Mouse (Mus musculus) macrophage (primary cell): Measurements from ENCODE around the gene Angptl4. TPM values are rescaled to one million over a fixed set of nuclear protein-coding genes. Genes with fewer than 3 reads are reported as not detected.

Experiments used
- H3K27ac ChIP-seq: fragments of 350-480 bp; formaldehyde crosslinking; 2 replicates; pipeline ENCODE4 v1.9.0; 2021
- H3K36me3 ChIP-seq: fragments of 350-480 bp; formaldehyde crosslinking; 2 replicates; pipeline ENCODE4 v1.9.0; 2021; ENCODE audit errors: inconsistent target
- H3K4me3 ChIP-seq: fragments of 350-480 bp; formaldehyde crosslinking; 2 replicates; pipeline ENCODE4 v1.9.0; 2021; ENCODE audit errors: inconsistent target
- H3K79me2 ChIP-seq: fragments of 350-480 bp; formaldehyde crosslinking; 2 replicates; pipeline ENCODE4 v1.9.0; 2021; ENCODE audit errors: inconsistent target
- WGBS: methylation state at CpG from one replicate; pipeline ENCODE4 v1.1.7; 2026; ENCODE audit warnings: inconsistent platforms; ENCODE audit not compliant: missing documents; 5-methylcytosine and 5-hydroxymethylcytosine counted together
- polyA plus RNA-seq: library from polyadenylated mRNA; stranded (reverse); fragments of 250-400 nt; gene quantifications from 3 replicates; pipeline ENCODE4 v1.2.4, GENCODE M21; 2018; ENCODE audit warnings: inconsistent platforms

Gene Angptl4
- polyA plus RNA-seq, 1 experiment from 2014 or later = 23.0 TPM

GRCm38 (mm10) chr17:33812990-33813389, 31.4 kb upstream of the Angptl4 start:
- Histone ChIP-seq H3K4me3 (no peak overlapping the region), H3K79me2 (no peaks in the 10 kb centered on the region), H3K36me3 (no peaks in the 10 kb centered on the region), H3K27ac (no peak overlapping the region)
- WGBS = 55% methylated on average over 4 of the region's 4 CpGs

DNA sequence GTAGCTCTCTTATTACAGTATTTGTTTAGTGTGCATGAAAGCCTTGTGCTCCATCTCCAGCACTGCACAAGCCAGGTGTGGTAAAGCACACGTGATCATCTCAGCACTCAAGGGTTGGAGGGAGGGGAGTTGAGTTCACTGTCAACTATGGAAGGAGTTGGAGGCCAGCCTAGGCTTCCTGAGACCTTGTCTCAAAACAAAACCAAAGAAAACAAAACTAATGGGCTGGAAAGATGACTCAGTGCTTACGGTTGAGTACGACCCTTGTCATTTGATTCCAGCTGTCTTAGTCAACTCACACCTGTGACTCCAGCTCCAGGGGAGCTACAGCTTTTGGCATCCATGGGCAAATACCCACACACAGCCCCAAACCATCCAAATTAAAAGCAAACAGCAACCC, 30.8 kb upstream of the Angptl4 start:
- Histone ChIP-seq H3K27ac (no peak overlapping the region), H3K36me3 (no peaks in the 10 kb centered on the region), H3K79me2 (no peaks in the 10 kb centered on the region), H3K4me3 (no peak overlapping the region)
- WGBS = 45% methylated on average over 3 of the region's 3 CpGs

DNA sequence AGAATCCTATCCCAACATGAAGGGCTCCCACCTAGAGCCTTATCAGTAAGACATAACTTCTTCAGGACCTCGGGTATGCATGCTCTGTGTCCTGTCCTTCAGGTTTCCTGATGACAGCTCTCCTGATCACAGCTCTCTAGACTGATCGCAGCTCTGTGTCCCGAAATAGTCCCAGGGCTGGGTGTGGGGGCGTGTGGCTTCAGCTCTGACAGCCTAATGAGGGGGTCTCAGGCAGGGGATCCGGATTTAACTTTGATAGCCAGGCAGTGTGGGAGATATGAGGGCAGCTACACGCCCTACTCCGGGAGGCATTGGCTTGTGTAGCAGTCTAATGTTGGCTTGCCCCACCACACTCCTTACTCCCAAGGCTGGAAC, 29.5 kb upstream of the Angptl4 start:
- Histone ChIP-seq H3K4me3 (peak overlapping the region; percentile 50; the same call in 1 of the 2 replicates), H3K36me3 (no peaks in the 10 kb centered on the region), H3K79me2 (no peaks in the 10 kb centered on the region), H3K27ac (no peak overlapping the region)
- WGBS = 42% methylated on average over 7 of the region's 7 CpGs

DNA sequence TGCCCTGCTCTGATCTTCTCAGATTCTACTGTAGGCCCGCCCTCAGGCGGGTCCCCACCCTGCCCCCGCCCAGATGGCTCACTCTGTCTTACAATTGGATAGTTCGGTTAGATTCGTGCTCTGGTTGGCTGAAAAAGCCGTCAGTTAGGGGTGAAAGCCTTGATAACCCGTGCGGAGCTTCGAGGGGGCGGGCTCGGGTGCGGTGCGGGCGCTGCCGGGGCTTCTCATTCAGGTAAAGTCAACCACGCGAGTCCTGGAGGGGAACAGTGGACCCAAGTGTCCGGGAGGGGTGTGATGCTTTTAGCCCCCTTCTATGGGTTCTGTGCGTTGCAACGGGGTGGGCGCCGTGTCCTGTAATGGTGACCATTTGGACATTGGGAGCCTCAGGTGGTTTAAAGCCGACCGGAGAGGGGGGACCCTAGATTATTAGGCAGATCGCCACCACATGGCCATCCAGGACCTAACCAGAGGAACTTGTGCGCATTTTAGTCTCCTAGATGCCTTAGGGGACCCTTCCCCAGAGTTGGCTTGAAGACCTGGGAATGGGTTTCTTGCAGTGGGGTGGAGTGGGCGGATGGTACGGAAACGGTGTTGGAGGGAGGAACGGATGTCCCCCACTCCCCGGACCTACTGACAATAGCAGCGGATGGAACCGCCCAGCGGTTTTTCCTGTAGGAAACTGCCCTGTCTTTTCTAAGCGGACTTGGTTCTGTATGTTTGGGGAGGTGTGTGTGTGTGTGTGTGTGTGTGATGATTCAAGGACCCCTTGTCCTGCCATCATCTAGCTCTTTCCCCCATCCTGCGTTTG, 28.9 kb upstream of the Angptl4 start, which contains the start of gene Kank3:
Kank3 (plus strand) TSS at position 186 of the 808 bp plus-strand sequence.
- H3K79me2 ChIP-seq = no peaks in the 10 kb centered on the region
- H3K36me3 ChIP-seq = no peaks in the 10 kb centered on the region
- whole genome bisulfite sequencing = 3% methylated on average over 35 of the region's 36 CpGs
- H3K27ac ChIP-seq = no peak within 1 kb of the TSS
- peak within 1 kb of the TSS; percentile 50 for H3K4me3 ChIP-seq

DNA sequence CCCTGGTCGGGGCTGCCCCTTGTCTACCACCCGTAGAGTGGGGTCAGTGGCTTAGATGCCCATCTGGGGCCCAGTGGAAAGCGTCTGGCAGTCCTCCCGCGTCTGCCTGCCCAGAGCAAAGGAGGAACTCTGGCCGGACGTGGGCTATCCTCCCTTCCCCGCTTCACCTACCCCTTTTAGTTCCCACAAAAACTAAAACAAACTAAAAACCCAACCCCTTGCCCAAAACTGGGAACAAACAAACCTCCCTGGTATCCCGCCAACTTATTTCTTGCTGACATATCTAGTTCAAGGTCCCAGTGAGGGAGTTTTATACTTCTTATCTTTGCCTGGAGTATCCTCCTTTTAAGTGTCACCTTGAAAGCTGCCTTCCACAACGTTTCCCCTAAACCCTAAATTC, 26.6 kb upstream of the Angptl4 start:
- 11% methylated on average over 10 of the region's 10 CpGs for WGBS
- Histone ChIP-seq H3K27ac (no peak overlapping the region), H3K36me3 (no peaks in the 10 kb centered on the region), H3K4me3 (no peak overlapping the region), H3K79me2 (no peaks in the 10 kb centered on the region)

GRCm38 (mm10) chr17:33807181-33807888, 25.7 kb upstream of the Angptl4 start:
- Histone ChIP-seq H3K79me2 (no peaks in the 10 kb centered on the region), H3K27ac (no peak overlapping the region), H3K36me3 (no peaks in the 10 kb centered on the region), H3K4me3 (no peak overlapping the region)
- WGBS = 82% methylated on average over 8 of the region's 9 CpGs

GRCm38 (mm10) chr17:33804745-33805144, 23.1 kb upstream of the Angptl4 start:
- no peak overlapping the region for H3K4me3 ChIP-seq
- H3K36me3 ChIP-seq = no peaks in the 10 kb centered on the region
- H3K79me2 ChIP-seq = no peaks in the 10 kb centered on the region
- no peak overlapping the region for H3K27ac ChIP-seq
- 100% methylated on average over 1 of the region's 1 CpGs for WGBS

- Histone ChIP-seq H3K4me3 (no peak overlapping the region), H3K36me3 (no peaks in the 10 kb centered on the region), H3K27ac (no peak overlapping the region), H3K79me2 (no peaks in the 10 kb centered on the region)
- WGBS = 73% methylated on average over 4 of the region's 4 CpGs
Observed at GRCm38 (mm10) chr17:33804205-33804604, 22.6 kb upstream of the Angptl4 start.

DNA sequence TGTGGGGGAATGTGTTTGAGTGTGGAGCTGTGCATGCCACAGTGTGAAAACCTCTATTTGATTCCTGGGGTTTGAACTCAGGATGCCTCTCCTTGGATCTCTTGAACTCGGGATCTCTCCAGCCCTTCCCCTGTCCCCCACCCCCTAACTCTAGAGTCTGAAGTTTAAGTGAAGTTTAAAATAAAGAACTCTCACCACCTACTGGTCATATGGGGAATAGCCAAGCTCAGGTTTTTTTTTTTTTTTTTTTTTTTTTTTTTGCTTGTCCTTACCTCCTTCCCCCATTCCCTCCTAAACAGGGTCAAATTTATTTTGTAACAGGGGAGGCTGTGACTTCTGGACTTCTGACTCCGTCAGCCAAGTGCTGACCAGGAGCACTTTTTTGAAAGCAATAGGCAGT, 20.6 kb upstream of the Angptl4 start:
- WGBS = 0% methylated on average over 2 of the region's 2 CpGs

DNA sequence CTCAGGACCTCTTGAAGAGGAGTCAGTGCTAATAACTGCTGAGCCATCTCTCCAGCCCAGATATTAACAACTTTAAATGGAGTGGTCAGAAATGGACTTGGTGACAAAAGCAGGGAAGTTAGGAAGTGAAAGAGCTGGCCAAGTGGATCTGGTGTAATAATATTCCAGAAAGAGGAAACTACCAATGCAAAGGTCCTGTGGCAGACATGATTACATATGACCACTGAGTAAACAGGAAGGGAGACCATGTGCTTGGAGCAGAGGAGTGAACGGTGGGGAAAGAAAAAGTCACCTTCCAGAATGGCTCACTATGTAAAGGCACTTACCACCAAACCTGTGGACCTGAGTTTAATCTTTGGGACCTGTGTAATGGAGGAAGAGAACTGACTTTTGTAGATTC, 17.6 kb upstream of the Angptl4 start:
- Histone ChIP-seq H3K4me3 (no peak overlapping the region), H3K36me3 (no peaks in the 10 kb centered on the region), H3K79me2 (no peaks in the 10 kb centered on the region), H3K27ac (no peak overlapping the region)
- 0% methylated on average over 1 of the region's 1 CpGs for WGBS

More for the DNA sequence above, 20.6 kb upstream of the Angptl4 start:
- no peak overlapping the region for H3K27ac ChIP-seq
- H3K4me3 ChIP-seq = no peak overlapping the region
- no peaks in the 10 kb centered on the region for H3K79me2 ChIP-seq
- no peaks in the 10 kb centered on the region for H3K36me3 ChIP-seq

DNA sequence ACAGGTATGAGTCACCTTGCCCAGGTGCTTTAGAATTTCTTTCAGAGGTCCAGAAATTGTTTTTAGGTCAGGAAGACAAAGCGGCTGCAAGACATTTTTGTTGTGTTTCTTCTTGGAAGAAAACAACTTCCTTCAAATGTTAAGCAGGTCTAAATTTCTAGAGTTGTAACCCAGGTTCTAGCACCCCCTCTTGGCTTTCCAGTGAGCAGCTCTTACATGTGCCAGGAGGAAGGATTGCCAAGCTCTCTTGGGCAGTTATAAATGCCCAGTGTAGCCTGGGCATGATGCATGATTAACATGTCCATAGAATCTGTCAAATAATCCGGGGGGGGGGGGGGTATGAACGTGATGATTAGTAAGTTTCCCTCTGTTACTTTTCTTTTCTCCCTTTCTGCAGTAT, 16.7 kb upstream of the Angptl4 start:
- Histone ChIP-seq H3K79me2 (no peaks in the 10 kb centered on the region), H3K4me3 (no peak overlapping the region), H3K36me3 (no peaks in the 10 kb centered on the region), H3K27ac (no peak overlapping the region)
- WGBS = 29% methylated on average over 3 of the region's 3 CpGs

GRCm38 (mm10) chr17:33788732-33789131, 7.1 kb upstream of the Angptl4 start:
- Histone ChIP-seq H3K79me2 (no peaks in the 10 kb centered on the region), H3K27ac (no peak overlapping the region), H3K36me3 (no peaks in the 10 kb centered on the region), H3K4me3 (no peak overlapping the region)
- WGBS = 85% methylated on average over 4 of the region's 4 CpGs

DNA sequence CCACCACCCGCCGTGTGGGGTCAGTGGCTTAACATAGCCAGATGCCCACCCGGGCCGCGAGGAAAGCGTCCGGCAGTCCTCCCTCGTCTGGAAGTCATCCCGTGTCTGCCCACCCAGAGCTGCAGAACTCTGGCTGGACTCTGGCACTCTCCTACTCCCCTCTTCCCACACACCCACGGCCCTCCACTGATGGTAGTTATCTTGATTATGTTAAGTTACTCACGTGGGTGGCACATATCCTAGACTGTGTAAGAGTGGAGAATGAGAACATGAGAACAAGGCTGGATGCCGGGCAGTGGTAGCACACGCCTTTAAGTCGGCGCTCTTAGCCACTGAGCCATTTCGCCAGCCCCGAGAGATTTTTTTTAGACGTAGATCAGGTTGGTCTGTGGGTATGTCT, 4.7 kb upstream of the Angptl4 start:
- Histone ChIP-seq H3K36me3 (no peaks in the 10 kb centered on the region), H3K4me3 (no peak overlapping the region), H3K79me2 (no peaks in the 10 kb centered on the region), H3K27ac (no peak overlapping the region)
- WGBS = 92% methylated on average over 18 of the region's 18 CpGs

GRCm38 (mm10) chr17:33784939-33785338, 3.3 kb upstream of the Angptl4 start:
- no peak overlapping the region for H3K27ac ChIP-seq
- no peaks in the 10 kb centered on the region for H3K36me3 ChIP-seq
- H3K79me2 ChIP-seq = no peaks in the 10 kb centered on the region
- WGBS = 94% methylated on average over 2 of the region's 2 CpGs
- no peak overlapping the region for H3K4me3 ChIP-seq

GRCm38 (mm10) chr17:33783408-33783807, 1.8 kb upstream of the Angptl4 start:
- H3K36me3 ChIP-seq = no peaks in the 10 kb centered on the region
- H3K27ac ChIP-seq = no peak overlapping the region
- no peak overlapping the region for H3K4me3 ChIP-seq
- H3K79me2 ChIP-seq = no peaks in the 10 kb centered on the region
